Mouse (Mus musculus) brown adipose tissue, adult 24 weeks (tissue): ENCODE data around the gene Tmem189. TPM values are rescaled to one million over a fixed set of nuclear protein-coding genes. Genes with fewer than 3 reads are reported as not detected.
A peak's percentile ranks its signal among the peaks of the same experiment; 100 is the strongest.

Experiments used
- H3K27ac ChIP-seq: fragments of 200-500 bp; replicated peaks from 2 replicates; pipeline ENCODE4 v1.5.1; 2012; ENCODE audit warnings: low read depth, mild to moderate bottlenecking, low read length
- H3K4me1 ChIP-seq: fragments of 200-500 bp; 2 replicates; pipeline ENCODE4 v1.6.1; 2012; ENCODE audit warnings: low read length, mixed read lengths; ENCODE audit not compliant: control insufficient read depth, insufficient read depth, insufficient read length
- H3K4me3 ChIP-seq: fragments of 200-500 bp; 2 replicates; pipeline ENCODE4 v1.5.1; 2012; ENCODE audit warnings: low read depth, mild to moderate bottlenecking, low read length, moderate library complexity; ENCODE audit not compliant: insufficient read depth
- polyA plus RNA-seq: library from polyadenylated mRNA; stranded (reverse); fragments of >200 nt; gene quantifications from 2 replicates; pipeline ENCODE4 v1.2.4, GENCODE M21; 2012; ENCODE audit not compliant: missing spikeins, insufficient read depth, insufficient read length

Gene Tmem189
- polyA plus RNA-seq, 1 experiment, result 19.3 TPM

- Histone ChIP-seq H3K4me1 (peaks cover 8% of the 10 kb centered on the region; the same call in 1 of the 2 replicates), H3K4me3 (no peak overlapping the region), H3K27ac (peak overlapping the region; percentile 72)
Measured at GRCm38 (mm10) chr2:167596262-167596661, 93.4 kb downstream of the Tmem189 start.

- H3K4me1 ChIP-seq, result peaks cover 8% of the 10 kb centered on the region; the same call in 1 of the 2 replicates
- H3K27ac ChIP-seq, result peak overlapping the region; percentile 81
- H3K4me3 ChIP-seq, result no peak overlapping the region
Measured at GRCm38 (mm10) chr2:167595761-167596171, 93.9 kb downstream of the Tmem189 start.

- Histone ChIP-seq H3K27ac (peak overlapping the region; percentile 58), H3K4me1 (peaks cover 8% of the 10 kb centered on the region; the same call in 1 of the 2 replicates), H3K4me3 (no peak overlapping the region)
Measured at GRCm38 (mm10) chr2:167594444-167594934, 95.1 kb downstream of the Tmem189 start.

DNA sequence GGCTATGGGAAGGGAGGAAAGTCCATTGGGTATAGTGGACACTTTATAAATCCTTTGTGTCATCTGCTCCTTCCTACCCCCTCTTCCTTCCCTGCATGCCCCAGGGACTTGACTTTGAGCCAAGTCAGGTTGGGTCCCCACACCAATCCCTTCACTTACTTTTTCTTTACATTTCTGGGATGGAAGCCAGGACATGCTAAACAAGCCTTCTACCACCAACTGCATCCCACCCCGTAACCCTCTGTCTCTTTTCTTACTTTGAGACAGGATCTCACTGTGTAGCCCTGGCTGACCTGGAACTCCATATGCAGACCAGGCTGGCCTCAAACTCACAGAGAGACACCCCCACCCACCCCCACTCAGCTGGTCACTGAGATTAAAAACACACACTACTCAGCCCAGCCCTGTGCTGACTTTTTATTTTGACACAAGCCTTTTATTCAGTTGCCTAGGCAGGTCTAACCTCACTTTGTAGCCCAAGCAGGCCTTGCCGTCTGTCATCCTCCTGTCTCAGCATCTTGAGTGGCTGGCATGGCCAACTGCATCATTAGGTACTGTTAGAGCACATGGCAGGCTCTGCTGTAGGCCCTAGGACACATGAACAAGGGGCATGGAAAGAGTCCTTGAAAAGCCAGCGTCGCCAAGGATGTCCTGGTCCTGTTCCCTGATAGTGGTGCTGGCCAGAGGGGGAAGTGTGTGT lies 95.9 kb downstream of the Tmem189 start:
- peak overlapping the region; percentile 58 for H3K27ac ChIP-seq
- peaks cover 8% of the 10 kb centered on the region; the same call in 1 of the 2 replicates for H3K4me1 ChIP-seq
- no peak overlapping the region for H3K4me3 ChIP-seq

Other genes with a start within 250 kb of the Tmem189 start
- 22.7 and 24.2 TPM in 2 replicates for gene Rnf114, start 197.2 kb downstream of the Tmem189 start, polyA plus RNA-seq
- gene Spata2, start 196.9 kb downstream of the Tmem189 start, polyA plus RNA-seq, result 10.3 and 11.5 TPM in 2 replicates
- gene Snai1, start 151.6 kb downstream of the Tmem189 start, polyA plus RNA-seq, result 1.6 TPM in 1 of 2 replicates, not detected in the other
- 113 and 141 TPM in 2 replicates for gene Ube2v1, start 57.7 kb downstream of the Tmem189 start, polyA plus RNA-seq
- gene Gm20431, start 28.3 kb downstream of the Tmem189 start, polyA plus RNA-seq, result 1.3 TPM in 1 of 2 replicates, not detected in the other
- 226 and 227 TPM in 2 replicates for gene Cebpb, start 907 bp downstream of the Tmem189 start, polyA plus RNA-seq
- gene Ptpn1, start 242.2 kb upstream of the Tmem189 start, polyA plus RNA-seq, result 7.6 and 16.2 TPM in 2 replicates